Mouse (Mus musculus): ENCODE results near the gene Ugt1a8.
"Not testable (repeated sequence)": the region's sequence is repeated elsewhere in the genome, so short reads cannot be mapped to it uniquely, and the experiment has no call there.

Ugt1a8 gene

GRCm38 (mm10) chr1:88222216-88222615 lies 134.6 kb downstream of the Ugt1a8 start:
- no peak for DNase-seq (ENCODE audit: low read depth)

DNA sequence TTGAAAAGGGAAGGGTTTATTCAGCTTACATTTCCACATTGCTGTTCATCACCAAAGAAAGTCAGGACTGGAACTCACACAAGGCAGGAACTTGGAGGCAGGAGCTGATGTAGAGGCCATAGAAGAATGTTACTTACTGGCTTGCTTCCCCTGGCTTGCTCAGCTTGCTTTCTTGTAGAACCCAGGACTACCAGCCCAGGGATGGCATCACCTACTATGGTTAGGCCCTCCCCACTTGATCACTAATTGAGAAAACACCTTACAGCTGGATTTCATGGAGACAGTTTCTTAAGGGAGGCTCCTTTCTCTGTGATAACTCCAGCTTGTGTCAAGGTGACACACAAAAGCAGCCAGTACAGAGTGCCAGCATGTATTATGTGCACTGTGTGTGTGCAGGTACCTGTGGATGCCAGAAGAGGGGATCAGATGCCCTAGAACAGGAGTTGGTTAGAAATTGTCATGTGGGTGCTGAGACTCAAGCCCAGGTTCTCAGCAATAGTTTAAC lies 135.4 kb downstream of the Ugt1a8 start:
- DNase-seq (ENCODE audit: low read depth) = not testable (repeated sequence)

GRCm38 (mm10) chr1:88223591-88223990 lies 136.0 kb downstream of the Ugt1a8 start:
- DNase-seq (ENCODE audit: low read depth) = no peak

- no peak for DNase-seq (ENCODE audit: low read depth)
These were observed 136.6 kb downstream of the Ugt1a8 start for GRCm38 (mm10) chr1:88224029-88224776.

DNA sequence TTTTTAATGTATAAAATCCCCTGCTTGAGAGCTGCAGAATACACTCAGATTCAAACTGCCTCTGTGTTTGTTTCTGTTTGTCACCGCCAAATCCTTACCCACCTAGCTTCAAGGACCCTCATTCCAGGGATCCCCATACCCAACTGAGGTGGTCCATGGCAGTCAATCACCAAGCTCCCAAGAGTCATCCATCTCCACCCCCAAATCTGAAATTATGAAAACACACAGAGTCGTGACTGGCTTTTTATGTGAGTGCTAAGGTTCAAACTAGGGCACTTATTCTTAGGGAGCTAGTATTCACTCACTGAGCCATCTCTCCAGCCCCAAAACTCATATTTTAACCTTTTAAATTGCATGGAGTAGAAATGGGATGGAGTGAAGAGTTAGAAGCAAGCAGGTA lies 137.7 kb downstream of the Ugt1a8 start:
- DNase-seq (ENCODE audit: low read depth) = not testable (repeated sequence)

DNA sequence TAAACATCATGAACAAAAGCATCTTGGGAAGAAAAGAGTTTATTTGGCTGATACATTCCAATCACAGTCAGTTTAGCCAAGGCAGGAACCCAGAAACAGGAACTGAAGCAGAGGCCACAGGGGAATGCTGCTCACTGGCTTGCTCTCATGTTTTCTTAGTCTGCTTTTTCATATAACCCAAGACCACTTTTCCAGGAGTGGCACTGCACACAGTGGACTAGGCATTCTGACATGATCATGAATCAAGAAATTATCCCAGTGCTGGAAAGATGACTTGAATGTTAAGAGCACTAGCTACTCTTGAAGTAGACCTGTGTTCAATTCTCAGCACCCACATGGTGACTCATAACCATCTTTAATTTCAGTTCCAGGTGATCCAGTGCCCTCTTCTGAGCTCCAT lies 138.1 kb downstream of the Ugt1a8 start:
- no peak for DNase-seq (ENCODE audit: low read depth)

DNA sequence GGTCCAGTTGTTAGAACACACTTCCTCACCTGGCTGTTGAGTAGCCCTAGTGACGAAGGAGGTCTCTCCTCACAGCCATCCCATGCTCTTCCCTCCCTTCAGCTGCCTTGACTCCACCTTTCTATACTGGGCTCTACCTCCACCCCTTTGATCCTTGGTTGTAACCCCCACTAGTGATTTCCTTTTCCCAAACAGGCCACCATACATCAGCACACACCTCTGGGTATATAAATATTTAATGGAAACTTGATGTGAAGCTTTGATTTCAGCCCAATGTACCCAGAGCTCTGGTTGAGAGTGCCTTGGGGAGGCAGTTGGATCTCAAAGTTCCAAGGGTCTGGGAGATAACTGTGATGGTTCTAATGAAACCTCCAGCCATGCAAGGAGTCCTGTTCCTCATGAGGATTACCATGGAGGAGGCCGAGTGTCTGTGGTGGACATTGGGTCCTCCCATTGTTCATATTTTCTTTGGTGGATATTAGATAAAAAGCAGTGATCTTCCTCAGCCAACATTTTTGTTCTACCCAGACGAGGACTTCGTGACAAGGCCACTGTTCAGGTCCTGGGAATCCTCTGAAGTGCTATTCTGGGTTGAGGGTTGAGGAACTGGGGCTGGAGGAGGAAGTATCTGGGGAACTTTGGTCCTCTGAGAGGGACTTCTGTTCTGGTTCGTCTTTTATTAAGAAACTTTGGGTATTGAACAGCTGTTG lies 139.2 kb downstream of the Ugt1a8 start, which contains the start of gene Mroh2a:
Mroh2a (plus strand) TSS at position 317 of the 710 bp plus-strand sequence.
- DNase-seq (ENCODE audit: low read depth) = no peak

DNA sequence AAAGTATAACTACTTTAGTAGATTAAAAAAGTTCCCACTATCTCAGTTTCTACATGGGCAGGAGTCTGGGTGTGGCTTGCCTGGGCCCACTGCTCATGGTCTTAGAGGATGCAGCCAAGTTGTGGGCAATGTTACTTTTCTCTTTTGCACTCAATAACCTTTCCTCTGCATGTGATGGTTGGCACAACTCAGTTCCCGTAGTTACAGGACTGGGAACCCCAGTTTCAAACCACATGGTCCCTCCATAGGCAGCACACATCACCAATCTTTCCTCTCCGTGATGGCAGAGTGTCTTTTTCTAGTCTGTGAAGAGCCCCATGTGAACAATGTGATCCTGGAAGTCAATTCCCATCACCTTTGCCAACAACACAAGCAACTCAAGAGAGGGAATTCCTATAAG lies 139.9 kb downstream of the Ugt1a8 start:
- DNase-seq (ENCODE audit: low read depth) = no peak

GRCm38 (mm10) chr1:88228121-88228520 lies 140.5 kb downstream of the Ugt1a8 start:
- DNase-seq (ENCODE audit: low read depth) = no peak

DNA sequence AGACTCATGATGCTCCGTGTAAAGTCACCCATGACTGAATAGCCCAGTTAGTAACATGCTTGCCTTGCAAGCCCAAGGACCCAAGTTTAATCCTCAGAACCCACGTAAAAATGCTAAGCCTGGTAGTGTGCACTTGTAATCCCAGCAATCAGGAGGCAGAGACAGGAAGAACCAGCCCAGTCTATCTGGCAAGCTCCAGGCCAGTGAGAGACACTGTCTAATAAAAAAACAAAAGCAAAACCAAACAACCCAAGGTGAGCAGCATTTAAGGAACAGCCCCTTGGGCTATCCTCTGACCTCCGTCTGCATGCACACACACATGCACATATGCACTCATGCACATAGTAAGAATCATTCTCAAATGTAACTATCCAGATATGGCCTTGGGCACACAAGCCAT lies 142.0 kb downstream of the Ugt1a8 start:
- no peak for DNase-seq (ENCODE audit: low read depth)

GRCm38 (mm10) chr1:88229986-88230385 lies 142.4 kb downstream of the Ugt1a8 start:
- no peak for DNase-seq (ENCODE audit: low read depth)

GRCm38 (mm10) chr1:88230421-88230820 lies 142.8 kb downstream of the Ugt1a8 start:
- no peak for DNase-seq (ENCODE audit: low read depth)

- no peak for DNase-seq (ENCODE audit: low read depth)
These were observed 143.6 kb downstream of the Ugt1a8 start for GRCm38 (mm10) chr1:88230981-88231802.

DNA sequence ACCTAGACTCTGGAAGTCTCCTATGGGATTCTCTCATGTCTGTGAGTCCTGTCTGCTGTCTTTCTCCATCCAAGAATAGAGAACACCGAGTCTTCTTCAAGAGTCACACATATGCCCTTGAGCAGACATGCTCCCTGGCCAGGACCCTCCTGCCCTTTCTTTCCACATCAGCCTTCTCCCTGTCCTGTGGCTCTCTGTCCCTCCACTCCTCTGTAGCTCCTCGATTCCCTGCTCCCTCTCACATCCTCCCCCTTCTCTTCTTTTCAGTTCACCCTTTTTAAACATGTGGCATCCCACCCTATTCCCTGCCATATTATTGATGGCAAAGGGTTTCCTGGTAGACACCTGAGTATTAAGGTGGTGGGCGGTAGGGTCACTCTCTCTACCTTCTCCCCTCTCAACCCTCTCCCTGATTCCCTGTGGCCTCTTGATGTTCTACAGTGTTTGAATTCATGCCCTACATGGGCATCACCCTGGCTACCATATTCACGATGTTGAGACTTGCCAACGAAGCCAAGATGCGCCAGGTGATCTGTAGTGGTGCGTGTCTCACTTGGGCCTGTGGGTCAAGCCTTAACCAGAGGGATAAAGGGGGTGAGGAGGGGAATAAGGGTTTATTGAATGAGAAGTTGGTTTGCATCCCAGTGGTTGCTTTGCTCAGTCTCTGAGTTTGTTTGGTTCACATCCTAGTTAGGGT lies 144.3 kb downstream of the Ugt1a8 start:
- no peak for DNase-seq (ENCODE audit: low read depth)

GRCm38 (mm10) chr1:88232664-88233380 lies 145.2 kb downstream of the Ugt1a8 start:
- DNase-seq (ENCODE audit: low read depth) = no peak

- DNase-seq (ENCODE audit: low read depth) = no peak
These were observed 146.0 kb downstream of the Ugt1a8 start for GRCm38 (mm10) chr1:88233421-88234247.

DNA sequence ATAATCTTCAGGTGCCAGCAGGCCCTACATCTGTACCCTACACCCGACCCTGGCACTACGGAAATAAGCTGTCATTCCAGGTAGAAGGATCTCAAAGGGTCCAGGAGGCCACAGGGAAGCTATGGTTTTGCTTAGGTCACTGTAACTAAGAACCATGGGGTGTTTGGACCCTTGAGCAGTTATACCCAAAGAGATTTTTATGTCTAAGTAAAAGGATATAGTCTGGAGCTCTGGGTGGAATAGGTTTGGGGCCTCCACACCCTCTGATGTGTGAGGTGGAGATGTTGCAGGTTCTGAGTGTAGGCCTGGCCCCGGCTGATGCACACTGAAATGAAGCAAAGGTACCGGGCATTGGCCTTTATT lies 146.6 kb downstream of the Ugt1a8 start:
- no peak for DNase-seq (ENCODE audit: low read depth)

DNA sequence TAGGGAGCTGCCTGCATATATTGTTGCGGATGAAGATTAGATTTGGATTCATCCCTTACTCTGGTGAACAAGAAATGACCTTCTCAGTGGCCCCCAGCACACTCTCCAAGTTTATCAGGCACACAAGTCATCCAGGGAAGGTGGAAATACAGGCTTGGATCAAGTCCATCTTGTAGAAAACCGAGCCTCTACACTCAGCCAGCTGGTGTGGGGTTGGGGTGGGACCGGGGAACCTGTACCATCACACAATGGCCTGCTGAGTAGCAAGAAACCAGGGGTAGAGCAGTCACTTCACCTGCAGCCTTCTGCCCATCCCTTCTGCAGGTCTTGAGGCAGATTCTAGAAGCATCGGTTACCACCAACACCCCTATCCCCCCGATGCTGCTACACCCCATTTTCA lies 147.0 kb downstream of the Ugt1a8 start:
- no peak for DNase-seq (ENCODE audit: low read depth)

- DNase-seq (ENCODE audit: low read depth) = no peak
These were observed 147.7 kb downstream of the Ugt1a8 start for GRCm38 (mm10) chr1:88235046-88235893.

Measured in naive thymus-derived CD4-positive, alpha-beta T cell, adult 2 months (primary cell).